Mouse (Mus musculus): Measurements from ENCODE around the gene Dhx57.
A peak's percentile ranks its signal among the peaks of the same experiment; 100 is the strongest.

DNA sequence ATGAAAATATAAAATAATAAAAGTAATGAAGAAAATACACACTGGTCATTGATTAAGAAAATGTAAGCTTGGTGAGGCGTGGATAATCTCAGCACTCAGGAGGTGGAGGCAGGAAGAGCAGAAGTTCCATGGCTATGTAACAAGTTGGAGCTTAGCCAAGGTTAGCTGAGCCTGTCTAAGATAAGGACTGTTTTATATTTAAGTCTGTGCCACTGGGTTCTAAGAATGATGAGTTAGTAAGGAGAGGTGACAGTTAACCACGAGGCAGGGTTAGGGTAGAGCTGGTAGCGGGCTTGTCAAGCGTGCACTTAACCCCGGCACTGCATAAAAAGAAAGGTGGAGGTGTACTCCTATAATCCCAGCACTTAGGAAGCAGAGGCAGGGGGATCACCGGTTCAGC is 32.0 kb upstream of the Dhx57 start:
- TF ChIP-seq MAFK (IDR thresholded peaks at IDR 0.05; ENCODE audit: borderline replicate concordance, low read depth, low read length) = no peak
- TF ChIP-seq POLR2AphosphoS5 (IDR thresholded peaks at IDR 0.05; ENCODE audit: borderline replicate concordance, low read depth, low read length) = no peak
- TF ChIP-seq SMC3 (IDR thresholded peaks at IDR 0.05; ENCODE audit: low read depth, low read length) = no peak
- TF ChIP-seq MAZ (IDR thresholded peaks at IDR 0.05; ENCODE audit: low read depth, low read length) = no peak
- TF ChIP-seq EP300 (IDR thresholded peaks at IDR 0.05; ENCODE audit: low read depth in 1 of 2, low read length in 2 of 2) = peak in 1 of 2 experiments; percentile 16; a peak in 2 of 4 replicates
- TF ChIP-seq POLR2A (IDR thresholded peaks at IDR 0.05; ENCODE audit: control insufficient read depth in 1 of 2, insufficient read depth in 1 of 2, low read depth in 1 of 2, low read length in 2 of 2, poor library complexity in 1 of 2) = no peak
- TF ChIP-seq CTCF (IDR thresholded peaks at IDR 0.05 in 2 of 3, conservative IDR thresholded peaks at IDR 0.05 in 1 of 3; ENCODE audit: control insufficient read depth in 1 of 3, insufficient read depth in 1 of 3, low read depth in 2 of 3, low read length in 3 of 3, poor library complexity in 1 of 3, severe bottlenecking in 1 of 3) = no peak
- no peak for TF ChIP-seq NELFE (IDR thresholded peaks at IDR 0.05; ENCODE audit: low read depth, low read length)
- TF ChIP-seq TBP (IDR thresholded peaks at IDR 0.05; ENCODE audit: low read depth, low read length) = no peak
- TF ChIP-seq ZC3H11A (IDR thresholded peaks at IDR 0.05; ENCODE audit: low read depth, low read length) = no peak
- TF ChIP-seq ZNF384 (IDR thresholded peaks at IDR 0.05; ENCODE audit: low read depth, low read length) = no peak
- TF ChIP-seq HCFC1 (IDR thresholded peaks at IDR 0.05; ENCODE audit: low read depth, low read length) = no peak
- TF ChIP-seq POLR2AphosphoS2 (IDR thresholded peaks at IDR 0.05; ENCODE audit: low read length) = no peak
- no peak for TF ChIP-seq USF2 (IDR thresholded peaks at IDR 0.05; ENCODE audit: borderline replicate concordance in 1 of 2, insufficient read depth in 1 of 2, low read depth in 1 of 2, low read length in 2 of 2)
